Mouse (Mus musculus) heart, embryonic 13.5 days (tissue): Measurements from ENCODE around the gene Kri1. TPM values are rescaled to one million over a fixed set of nuclear protein-coding genes. Genes with fewer than 3 reads are reported as not detected.

Experiments
- ATAC-seq: fragments of 200-750 bp; cut with Nextera tagmentation; 2 replicates; pipeline ENCODE4 v1.8.0; 2017; ENCODE audit warnings: moderate TSS enrichment; ENCODE audit not compliant: insufficient number of reproducible peaks, low FRiP score, low TSS enrichment; ENCODE audit errors: extremely low read depth
- H3K27ac ChIP-seq: fragments of 300-500 bp; sonication (generic); replicated peaks from 2 replicates; pipeline ENCODE4 v1.5.1; 2015; ENCODE audit warnings: moderate library complexity, mild to moderate bottlenecking, inconsistent platforms
- H3K27me3 ChIP-seq: fragments of 300-500 bp; sonication (generic); replicated peaks from 2 replicates; pipeline ENCODE4 v1.6.1; 2015; ENCODE audit warnings: mild to moderate bottlenecking, inconsistent platforms
- H3K36me3 ChIP-seq: fragments of 300-500 bp; sonication (generic); 2 replicates; pipeline ENCODE4 v1.6.1; 2015; ENCODE audit warnings: mild to moderate bottlenecking, inconsistent platforms
- H3K4me1 ChIP-seq: fragments of 300-500 bp; sonication (generic); 2 replicates; pipeline ENCODE4 v1.6.1; 2015; ENCODE audit warnings: inconsistent platforms
- H3K4me2 ChIP-seq: fragments of 300-500 bp; sonication (generic); 2 replicates; pipeline ENCODE4 v1.6.1; 2015; ENCODE audit warnings: inconsistent platforms, mild to moderate bottlenecking, moderate library complexity
- H3K4me3 ChIP-seq: fragments of 300-500 bp; sonication (generic); 2 replicates; pipeline ENCODE4 v1.5.1; 2015; ENCODE audit warnings: moderate library complexity, mild to moderate bottlenecking, inconsistent platforms
- H3K9ac ChIP-seq: fragments of 300-500 bp; sonication (generic); 2 replicates; pipeline ENCODE4 v1.6.1; 2015; ENCODE audit warnings: inconsistent platforms, mild to moderate bottlenecking, moderate library complexity
- H3K9me3 ChIP-seq: fragments of 300-500 bp; sonication (generic); 2 replicates; pipeline ENCODE4 v1.6.1; 2016; ENCODE audit warnings: inconsistent platforms
- WGBS: fragments of 180-500 bp; shearing (Covaris S2); methylation state at CpG from one replicate; pipeline ENCODE4 v1.1.7; 2015; ENCODE audit warnings: mixed read lengths; 5-methylcytosine and 5-hydroxymethylcytosine counted together
- polyA plus RNA-seq: library from polyadenylated mRNA; unstranded; fragments of >200 nt; fragmentation: Nextera tagmentation; extraction: Ambion mirVana; gene quantifications from 2 replicates; pipeline ENCODE4 v1.2.1, GENCODE M21; 2015

Gene Kri1
- 12.7 and 13.2 TPM in 2 replicates for polyA plus RNA-seq

GRCm38 (mm10) chr9:21287571-21288402, at the start of gene Kri1:
Kri1 (minus strand) TSS chr9:21287969.
- peaks cover 34% of the 10 kb centered on the region for H3K36me3 ChIP-seq
- peaks cover 42% of the 10 kb centered on the region for H3K4me1 ChIP-seq
- peak within 1 kb of the TSS; percentile 84 for H3K4me2 ChIP-seq
- H3K4me3 ChIP-seq = peak within 1 kb of the TSS; percentile 90
- peak; percentile 72 for ATAC-seq
- H3K9me3 ChIP-seq = no peaks in the 10 kb centered on the region
- no peaks in the 10 kb centered on the region for H3K27me3 ChIP-seq
- WGBS = under 1% methylated on average over 59 of the region's 59 CpGs
- peak within 1 kb of the TSS; percentile 90 for H3K27ac ChIP-seq
- peak within 1 kb of the TSS; percentile 88 for H3K9ac ChIP-seq

GRCm38 (mm10) chr9:21336491-21336890, 48.7 kb upstream of the Kri1 start:
- Histone ChIP-seq H3K4me2 (no peak overlapping the region), H3K27me3 (no peaks in the 10 kb centered on the region), H3K4me3 (no peak overlapping the region), H3K4me1 (peaks cover 55% of the 10 kb centered on the region), H3K9ac (no peak overlapping the region), H3K36me3 (peaks cover 38% of the 10 kb centered on the region), H3K27ac (no peak overlapping the region), H3K9me3 (no peaks in the 10 kb centered on the region)
- ATAC-seq = no peak
- WGBS = 82% methylated on average over 8 of the region's 8 CpGs

- ATAC-seq = no peak
- Histone ChIP-seq H3K4me2 (no peak overlapping the region), H3K4me3 (no peak overlapping the region), H3K9me3 (no peaks in the 10 kb centered on the region), H3K36me3 (peaks cover 28% of the 10 kb centered on the region; the same call in 1 of the 2 replicates), H3K9ac (peak overlapping the region; percentile 65), H3K27ac (peak overlapping the region; percentile 32; the same call in 1 of the 2 replicates), H3K27me3 (no peaks in the 10 kb centered on the region), H3K4me1 (peaks cover 57% of the 10 kb centered on the region)
- WGBS = 47% methylated on average over 4 of the region's 4 CpGs
Measured at GRCm38 (mm10) chr9:21335391-21335790, 47.6 kb upstream of the Kri1 start.

- no peaks in the 10 kb centered on the region for H3K9me3 ChIP-seq
- H3K36me3 ChIP-seq = peaks cover 22% of the 10 kb centered on the region; the same call in 1 of the 2 replicates
- no peak overlapping the region for H3K4me3 ChIP-seq
- no peak overlapping the region for H3K9ac ChIP-seq
- H3K27ac ChIP-seq = no peak overlapping the region
- no peak for ATAC-seq
- peaks cover 60% of the 10 kb centered on the region for H3K4me1 ChIP-seq
- no peaks in the 10 kb centered on the region for H3K27me3 ChIP-seq
- H3K4me2 ChIP-seq = no peak overlapping the region
Measured at GRCm38 (mm10) chr9:21334747-21335146, 47.0 kb upstream of the Kri1 start.

DNA sequence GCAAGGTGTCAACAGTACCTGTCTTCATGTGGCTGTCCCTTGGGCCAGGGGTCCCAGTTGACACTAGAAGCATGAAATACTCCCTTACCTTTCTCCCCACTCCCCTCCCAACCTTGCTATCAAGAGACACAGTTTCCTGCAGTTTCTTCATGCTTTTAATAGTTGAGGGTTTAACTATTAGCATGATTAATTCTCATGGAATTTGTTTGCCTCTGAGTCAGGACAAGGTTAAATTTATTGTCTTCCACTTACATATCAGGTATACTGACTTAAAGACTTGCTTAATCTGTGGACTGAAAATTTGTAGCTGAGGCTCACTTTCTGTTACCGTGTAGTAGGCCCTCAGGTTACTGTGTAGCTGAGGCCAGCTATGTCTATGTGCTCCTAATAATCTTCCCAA, 45.8 kb upstream of the Kri1 start:
- Histone ChIP-seq H3K4me1 (peaks cover 69% of the 10 kb centered on the region), H3K4me2 (no peak overlapping the region), H3K4me3 (no peak overlapping the region), H3K9ac (no peak overlapping the region), H3K36me3 (peaks cover 13% of the 10 kb centered on the region; the same call in 1 of the 2 replicates), H3K27me3 (no peaks in the 10 kb centered on the region), H3K27ac (no peak overlapping the region), H3K9me3 (no peaks in the 10 kb centered on the region)
- ATAC-seq = no peak
- 89% methylated on average over 1 of the region's 1 CpGs for WGBS

DNA sequence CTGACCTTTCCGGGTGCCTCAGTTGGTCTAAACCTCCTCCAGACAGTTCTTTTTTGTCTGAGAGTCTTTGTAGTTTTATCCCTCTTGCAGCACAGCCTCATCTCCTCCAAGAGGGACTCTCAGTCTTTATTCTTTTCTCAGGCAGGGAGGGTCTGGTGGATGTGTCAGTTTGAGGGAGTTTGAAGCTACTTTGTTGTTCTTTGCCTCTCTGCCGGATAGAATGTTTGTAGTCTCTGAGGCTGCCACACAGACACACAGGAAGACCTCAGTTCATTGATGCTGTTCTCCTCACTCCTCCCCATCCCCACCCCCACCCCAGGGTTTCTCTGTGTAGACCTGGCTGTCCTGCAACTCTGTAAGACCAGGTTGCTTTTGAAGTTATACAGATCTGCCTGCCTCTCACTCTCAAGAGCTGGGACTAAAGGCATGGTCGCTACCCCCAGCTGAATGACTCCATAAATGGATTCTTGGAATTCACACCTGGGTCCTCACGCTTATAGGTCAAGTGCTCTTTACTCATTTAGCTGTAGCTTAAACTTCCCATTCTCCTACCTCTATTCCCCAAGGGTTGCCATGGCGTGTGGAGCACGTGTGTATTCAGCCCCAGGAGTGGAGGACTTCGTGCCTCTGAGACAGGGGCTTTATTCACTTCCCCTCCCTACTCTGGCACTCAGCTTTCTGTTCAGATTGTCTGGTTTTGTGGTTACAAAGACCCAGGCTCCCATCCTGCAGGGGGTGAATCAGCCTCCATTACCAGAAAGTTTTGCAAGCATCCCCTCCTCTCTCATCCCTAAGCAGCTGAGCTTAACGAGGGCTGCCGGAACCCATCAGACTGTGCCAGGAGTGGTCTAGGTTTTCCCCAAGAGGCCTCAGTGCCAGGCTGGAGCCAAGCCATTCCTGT, 44.6 kb upstream of the Kri1 start:
- Histone ChIP-seq H3K9me3 (no peaks in the 10 kb centered on the region), H3K27me3 (no peaks in the 10 kb centered on the region), H3K4me1 (peaks cover 69% of the 10 kb centered on the region), H3K36me3 (peaks cover 9% of the 10 kb centered on the region; the same call in 1 of the 2 replicates), H3K9ac (peak overlapping the region; percentile 41), H3K27ac (peak overlapping the region; percentile 67), H3K4me2 (no peak overlapping the region; the same call in 1 of the 2 replicates), H3K4me3 (no peak overlapping the region)
- no peak for ATAC-seq
- WGBS = 36% methylated on average over 9 of the region's 9 CpGs

DNA sequence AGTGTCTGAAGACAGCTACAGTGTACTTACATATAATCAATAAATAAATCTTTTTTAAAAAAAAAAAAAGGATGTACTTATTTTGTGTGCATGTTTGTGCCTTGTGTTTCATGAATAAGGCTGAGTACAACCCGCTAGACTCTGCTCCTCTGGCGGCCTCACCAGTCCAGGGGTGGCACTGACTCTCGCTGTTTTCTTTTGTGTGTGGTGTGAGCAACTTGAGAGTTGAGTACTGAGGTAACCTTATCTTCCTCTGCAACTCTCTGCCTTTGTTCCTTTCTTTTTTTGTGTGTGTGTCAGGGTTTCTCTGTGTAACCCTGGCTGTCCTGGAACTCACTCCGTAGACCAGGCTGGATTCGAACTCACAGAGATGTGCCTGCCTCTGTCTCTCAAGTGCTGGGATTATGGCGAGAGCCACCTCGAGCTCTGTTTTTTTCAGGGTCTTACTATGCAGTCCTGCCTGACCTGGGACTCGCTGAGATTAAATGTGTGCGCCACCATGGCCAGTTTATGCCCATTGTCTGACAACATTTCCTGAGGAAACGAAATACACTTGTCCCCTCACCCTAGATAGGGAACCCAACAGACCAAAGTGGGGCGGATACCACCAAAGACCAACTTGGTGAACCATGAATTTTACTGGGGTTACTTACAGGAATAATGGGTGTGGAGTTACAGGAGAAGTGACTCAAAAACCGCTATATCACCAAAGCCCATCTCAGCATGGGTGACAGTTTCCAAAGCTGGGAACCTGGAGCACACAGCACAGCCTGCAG, 43.8 kb upstream of the Kri1 start:
- Histone ChIP-seq H3K9ac (peak overlapping the region; percentile 41), H3K36me3 (peaks cover 8% of the 10 kb centered on the region), H3K4me2 (no peak overlapping the region), H3K9me3 (no peaks in the 10 kb centered on the region), H3K27me3 (no peaks in the 10 kb centered on the region), H3K4me3 (no peak overlapping the region), H3K27ac (peak overlapping the region; percentile 67), H3K4me1 (peaks cover 68% of the 10 kb centered on the region)
- 73% methylated on average over 12 of the region's 12 CpGs for WGBS
- ATAC-seq = no peak

DNA sequence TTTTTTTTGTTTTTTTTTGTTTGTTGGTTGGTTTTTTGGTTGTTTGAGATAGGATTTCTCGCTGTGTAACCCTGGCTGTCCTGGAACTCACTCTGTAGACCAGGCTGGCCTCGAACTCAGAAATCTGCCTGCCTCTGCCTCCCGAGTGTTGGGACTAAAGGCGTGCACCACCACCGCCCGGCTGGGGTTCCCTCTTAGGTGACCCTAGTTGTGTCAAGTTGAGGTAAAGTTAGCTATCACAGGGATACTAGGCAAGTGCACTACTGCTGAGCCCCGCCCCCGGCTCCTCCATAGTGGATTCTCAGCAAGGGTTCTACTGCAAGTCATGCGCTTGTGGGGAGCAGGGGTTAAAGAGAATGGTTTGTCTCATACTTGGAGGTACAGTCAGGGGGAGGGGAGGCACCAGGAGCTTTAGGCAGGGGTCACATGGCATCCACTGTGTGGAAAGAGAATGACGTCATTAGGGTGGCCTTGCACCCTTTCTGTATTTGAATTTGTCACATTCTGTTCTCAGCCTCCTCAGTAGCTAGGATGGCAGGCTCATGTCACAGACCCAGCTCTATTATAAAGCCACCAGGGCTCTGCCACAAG, 42.0 kb upstream of the Kri1 start:
- Histone ChIP-seq H3K27ac (peak overlapping the region; percentile 62), H3K4me1 (peaks cover 59% of the 10 kb centered on the region), H3K4me3 (no peak overlapping the region), H3K4me2 (peak overlapping the region; percentile 5; the same call in 1 of the 2 replicates), H3K9ac (peak overlapping the region; percentile 41; the same call in 1 of the 2 replicates), H3K27me3 (no peaks in the 10 kb centered on the region), H3K9me3 (no peaks in the 10 kb centered on the region), H3K36me3 (peaks cover 16% of the 10 kb centered on the region)
- 82% methylated on average over 10 of the region's 10 CpGs for WGBS
- ATAC-seq = no peak

DNA sequence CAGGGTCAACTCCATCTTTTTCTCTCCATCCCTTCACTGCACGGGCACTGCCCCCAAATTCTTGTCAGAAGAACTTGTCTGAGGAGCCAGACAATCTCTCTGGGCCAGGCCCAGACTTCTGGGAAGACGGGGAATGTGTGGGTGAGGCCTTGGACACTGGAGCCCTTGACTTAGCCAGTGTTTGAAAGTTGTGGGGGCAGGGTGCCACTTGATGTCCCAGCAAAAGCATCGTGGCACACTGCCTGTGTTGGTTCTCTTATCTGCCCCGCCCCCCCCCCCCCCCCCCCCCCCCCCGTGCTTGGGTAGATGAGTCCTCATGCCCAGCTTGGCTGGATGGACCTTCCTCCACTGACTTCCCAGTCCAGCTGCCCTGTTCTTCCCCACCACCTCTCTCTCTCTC, 41.3 kb upstream of the Kri1 start:
- no peak overlapping the region for H3K4me2 ChIP-seq
- no peak; the same call in 1 of the 2 replicates for ATAC-seq
- WGBS = 20% methylated on average over 4 of the region's 5 CpGs
- H3K9me3 ChIP-seq = no peaks in the 10 kb centered on the region
- no peaks in the 10 kb centered on the region for H3K27me3 ChIP-seq
- no peak overlapping the region for H3K4me3 ChIP-seq
- no peak overlapping the region for H3K9ac ChIP-seq
- H3K4me1 ChIP-seq = peaks cover 59% of the 10 kb centered on the region
- H3K27ac ChIP-seq = peak overlapping the region; percentile 73
- H3K36me3 ChIP-seq = peaks cover 17% of the 10 kb centered on the region

GRCm38 (mm10) chr9:21328041-21328440, 40.3 kb upstream of the Kri1 start:
- Histone ChIP-seq H3K4me1 (peaks cover 51% of the 10 kb centered on the region), H3K9ac (no peak overlapping the region), H3K4me3 (no peak overlapping the region), H3K36me3 (peaks cover 13% of the 10 kb centered on the region), H3K4me2 (no peak overlapping the region), H3K9me3 (no peaks in the 10 kb centered on the region), H3K27ac (peak overlapping the region; percentile 73), H3K27me3 (no peaks in the 10 kb centered on the region)
- WGBS = 66% methylated on average over 3 of the region's 3 CpGs
- ATAC-seq = no peak
